Mouse (Mus musculus): ENCODE measurements around the gene Flt3l.
"Not testable (repeated sequence)": the region's sequence is repeated elsewhere in the genome, so short reads cannot be mapped to it uniquely, and the experiment has no call there.

The Flt3l gene

GRCm38 (mm10) chr7:45141914-45142313, 5.7 kb upstream of the Flt3l start:
- no peak for DNase-seq

- DNase-seq = no peak
Measured at GRCm38 (mm10) chr7:45141319-45141718, 5.1 kb upstream of the Flt3l start.

DNA sequence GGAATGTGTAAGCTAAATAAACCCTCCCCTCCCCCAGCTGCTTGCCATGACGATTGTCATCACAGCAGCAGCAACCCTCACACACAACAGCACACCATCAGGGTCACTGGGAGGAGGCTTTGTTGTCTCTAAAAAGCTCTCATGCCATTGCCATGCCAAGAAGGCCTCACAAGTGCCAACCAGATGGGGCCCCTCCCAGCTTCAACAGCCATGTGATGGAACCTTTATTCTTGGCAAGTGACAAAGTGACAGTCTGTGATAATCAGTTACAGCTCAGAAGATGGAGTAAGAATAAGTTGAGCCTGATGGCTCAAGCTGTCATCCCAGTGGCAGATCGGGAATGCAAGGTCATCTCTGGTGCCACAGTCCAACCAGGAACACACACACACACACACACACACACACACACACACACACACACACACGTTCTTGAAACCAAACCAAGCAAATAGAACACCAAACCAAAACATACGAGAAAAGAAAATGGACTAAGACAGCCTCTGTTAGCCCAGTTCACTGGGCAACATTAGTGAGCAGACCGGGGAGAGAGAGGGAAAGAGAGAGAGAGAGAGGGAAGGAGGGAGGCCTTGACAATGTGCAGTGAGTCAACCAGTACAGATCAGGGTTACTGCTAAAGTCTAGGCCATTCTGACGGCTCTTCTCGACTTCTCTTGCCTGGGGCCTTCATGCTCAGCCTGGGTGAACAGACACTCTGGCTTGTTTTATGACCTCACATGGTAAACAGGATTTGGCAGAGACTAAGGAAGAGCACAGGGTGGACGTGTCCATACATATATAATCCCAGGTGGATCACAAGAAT, 3.9 kb upstream of the Flt3l start:
- no peak for DNase-seq

- DNase-seq = no peak
Measured at GRCm38 (mm10) chr7:45138403-45138802, 2.2 kb upstream of the Flt3l start.

DNA sequence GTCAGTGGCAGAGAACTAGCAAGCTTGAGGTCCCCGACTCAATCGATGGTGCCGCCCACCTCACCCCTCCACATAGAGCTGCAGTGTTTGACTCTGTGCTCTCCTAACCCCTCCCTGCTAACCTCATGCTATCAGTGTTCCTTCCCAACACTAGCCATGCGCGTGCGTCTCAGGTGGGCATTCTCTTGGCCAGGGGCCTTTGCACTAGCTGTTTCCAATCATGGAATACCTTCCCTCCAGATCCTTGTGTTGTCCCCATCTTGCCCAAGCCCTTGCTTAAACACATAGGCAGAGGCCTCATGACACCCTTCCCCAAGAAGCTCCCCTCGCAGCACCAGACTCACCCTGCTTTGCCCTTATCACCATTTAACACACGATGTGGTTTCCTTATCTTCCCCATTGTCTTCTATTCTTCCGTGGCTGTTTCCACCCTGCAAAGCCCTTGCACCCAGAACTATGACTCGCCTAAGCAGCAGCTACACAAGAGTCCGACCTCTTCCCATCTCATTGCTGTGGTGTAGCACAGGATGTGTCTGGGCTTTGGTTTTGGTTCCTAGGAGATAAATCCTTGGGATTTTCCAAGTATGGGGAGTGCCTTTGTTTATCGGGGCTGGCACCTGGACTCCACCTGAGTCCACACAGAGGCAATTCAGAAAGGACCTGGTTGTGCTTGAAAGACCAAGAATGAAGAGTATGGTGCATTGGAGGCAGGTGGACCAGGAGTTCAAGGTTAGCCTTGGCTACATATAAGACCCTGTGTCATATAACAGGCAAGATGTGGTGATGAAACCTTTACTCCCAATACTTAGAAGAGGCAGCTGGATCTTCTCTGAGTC, 1.2 kb upstream of the Flt3l start:
- no peak for DNase-seq

- DNase-seq = no peak
Measured at GRCm38 (mm10) chr7:45135370-45135769, 862 bp downstream of the Flt3l start.

DNA sequence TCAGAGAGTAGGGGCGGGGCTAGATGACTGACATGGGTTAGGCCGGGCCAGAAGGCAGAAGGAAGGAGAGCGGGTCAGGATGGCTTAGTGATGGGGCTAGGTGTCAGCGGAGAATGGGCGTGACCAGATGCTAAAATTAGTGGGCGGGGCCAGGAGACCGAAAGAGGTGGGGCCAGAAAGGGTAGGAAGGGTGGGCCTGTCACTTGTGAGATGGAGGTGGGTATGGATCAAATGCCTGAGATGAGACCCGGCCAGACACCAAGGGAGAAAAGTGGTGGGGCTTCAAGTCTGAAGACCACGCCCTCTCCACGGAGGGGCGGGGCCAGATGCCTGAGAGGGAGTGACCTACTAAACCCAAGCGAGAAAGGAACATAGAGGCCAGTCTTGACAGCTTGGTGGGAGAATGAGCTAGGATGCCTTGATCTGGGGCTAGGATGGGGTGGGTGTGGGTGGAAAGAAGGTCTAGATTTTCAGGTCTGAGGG, 1.6 kb downstream of the Flt3l start:
- peak; percentile 25 for DNase-seq

GRCm38 (mm10) chr7:45133446-45134159, 2.6 kb downstream of the Flt3l start:
- DNase-seq = no peak

DNA sequence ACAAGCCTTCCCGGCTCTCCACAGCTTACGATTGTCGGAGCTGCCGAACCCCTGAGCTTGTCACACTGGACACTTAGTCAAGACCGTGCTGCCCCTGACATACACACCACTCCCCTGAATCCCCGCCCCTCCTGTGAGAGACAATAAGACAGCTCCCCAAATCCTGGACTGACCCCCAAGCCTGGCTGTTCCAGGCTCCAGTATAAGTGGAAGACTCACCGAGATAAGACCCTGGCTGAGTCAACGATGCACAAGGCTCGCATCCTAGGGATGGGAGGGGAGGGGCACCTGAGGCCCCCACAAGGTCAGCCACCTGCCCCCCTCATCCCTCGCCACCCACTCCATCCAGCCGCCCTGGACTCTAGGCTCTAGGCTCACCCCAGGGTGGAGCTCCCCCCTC, 4.4 kb downstream of the Flt3l start:
- no peak for DNase-seq

GRCm38 (mm10) chr7:45129776-45130512, 6.3 kb downstream of the Flt3l start:
- DNase-seq = no peak

GRCm38 (mm10) chr7:45129318-45129717, 6.9 kb downstream of the Flt3l start:
- no peak for DNase-seq

- peak; percentile 97 for DNase-seq
Measured at GRCm38 (mm10) chr7:45128624-45129246, 7.5 kb downstream of the Flt3l start, which contains the start of gene Rpl13a. TSS of gene Rpl13a (minus strand) at chr7:45128761.

- DNase-seq = no peak
Measured at GRCm38 (mm10) chr7:45127700-45128224, 8.5 kb downstream of the Flt3l start.

DNA sequence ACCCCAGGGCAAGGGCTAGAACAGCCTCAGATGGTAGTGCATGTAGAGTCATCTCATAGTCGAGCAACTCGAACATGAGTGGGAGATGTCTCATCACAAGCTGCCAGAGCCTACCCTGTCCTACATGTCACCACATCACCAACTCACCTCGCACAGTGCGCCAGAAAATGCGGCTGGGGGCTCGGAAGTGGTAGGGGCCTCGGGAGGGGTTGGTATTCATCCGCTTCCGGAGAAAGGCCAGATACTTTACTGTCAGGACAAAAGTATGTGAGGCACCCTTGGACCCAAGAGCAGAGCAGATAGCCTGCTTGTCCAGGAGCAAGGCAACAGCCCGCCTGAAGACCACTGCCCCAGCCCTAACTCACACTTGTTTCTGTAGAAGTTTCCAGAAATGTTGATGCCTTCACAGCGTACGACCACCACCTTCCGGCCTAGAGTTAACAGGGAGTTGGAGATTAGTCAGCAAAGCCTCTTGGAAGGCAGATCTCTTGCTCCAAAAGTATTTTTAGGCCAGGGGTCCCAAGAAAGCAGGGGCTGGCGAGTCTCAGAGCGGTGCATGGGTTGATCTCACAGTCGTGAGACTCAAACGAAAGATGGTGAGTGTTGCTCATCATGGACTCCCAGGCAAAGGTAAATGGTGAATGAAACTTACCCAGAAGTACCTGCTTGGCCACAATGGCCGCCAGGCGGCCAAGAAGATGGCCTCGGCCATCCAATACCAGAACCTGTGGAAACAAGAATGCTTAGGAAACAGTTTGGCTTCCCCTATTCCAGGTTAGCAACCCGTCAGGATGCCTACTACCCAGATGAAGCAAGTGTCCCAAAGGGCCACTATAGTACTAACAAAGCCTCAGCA, 9.2 kb downstream of the Flt3l start:
- DNase-seq = no peak

DNA sequence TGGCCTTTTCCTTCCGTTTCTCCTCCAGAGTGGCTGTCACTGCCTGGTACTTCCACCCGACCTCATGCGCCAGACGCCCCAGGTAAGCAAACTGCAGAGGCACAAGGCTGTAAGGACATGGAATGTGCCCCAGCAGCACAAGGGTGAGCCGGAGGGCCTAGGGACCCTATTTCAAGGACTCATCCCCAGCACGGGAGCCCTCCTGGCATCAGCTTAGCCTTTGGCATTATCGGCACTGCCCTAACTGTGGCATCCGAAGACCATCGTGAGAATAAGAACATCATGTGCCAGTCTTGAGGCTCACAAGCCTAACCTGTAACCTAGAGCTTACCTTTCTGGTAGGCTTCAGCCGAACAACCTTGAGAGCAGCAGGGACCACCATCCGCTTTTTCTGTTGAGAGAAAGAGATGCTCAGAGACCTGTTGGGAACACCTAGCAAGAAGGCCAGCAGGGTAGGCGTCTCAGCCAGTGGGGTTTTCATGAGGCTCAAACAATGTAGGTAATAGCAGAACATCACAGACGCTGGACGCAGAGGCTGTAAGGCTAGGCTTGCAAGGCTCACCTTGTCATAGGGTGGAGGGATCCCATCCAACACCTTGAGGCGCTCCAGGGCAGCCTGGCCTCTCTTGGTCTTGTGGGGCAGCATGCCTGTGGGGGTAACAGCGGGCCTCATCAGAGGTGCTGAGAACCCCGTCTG, 9.9 kb downstream of the Flt3l start:
- no peak for DNase-seq

DNA sequence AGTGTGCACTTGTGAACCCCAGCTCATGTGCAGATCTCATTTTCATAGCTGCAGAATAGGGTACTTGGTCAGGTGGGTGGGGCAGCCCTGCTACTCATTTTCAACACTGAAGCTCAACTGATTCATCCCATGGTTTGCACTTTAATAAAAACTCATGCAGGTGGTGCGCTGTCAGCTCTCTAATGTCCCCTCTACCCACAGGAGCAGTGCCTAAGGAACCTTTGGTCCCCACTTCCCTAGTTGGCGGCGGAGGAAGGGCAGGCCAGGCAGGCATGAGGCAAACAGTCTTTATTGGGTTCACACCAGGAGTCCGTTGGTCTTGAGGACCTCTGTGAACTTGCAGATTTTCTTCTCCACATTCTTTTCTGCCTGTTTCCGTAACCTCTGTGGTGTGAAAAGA, 10.6 kb downstream of the Flt3l start:
- not testable (repeated sequence) for DNase-seq

DNA sequence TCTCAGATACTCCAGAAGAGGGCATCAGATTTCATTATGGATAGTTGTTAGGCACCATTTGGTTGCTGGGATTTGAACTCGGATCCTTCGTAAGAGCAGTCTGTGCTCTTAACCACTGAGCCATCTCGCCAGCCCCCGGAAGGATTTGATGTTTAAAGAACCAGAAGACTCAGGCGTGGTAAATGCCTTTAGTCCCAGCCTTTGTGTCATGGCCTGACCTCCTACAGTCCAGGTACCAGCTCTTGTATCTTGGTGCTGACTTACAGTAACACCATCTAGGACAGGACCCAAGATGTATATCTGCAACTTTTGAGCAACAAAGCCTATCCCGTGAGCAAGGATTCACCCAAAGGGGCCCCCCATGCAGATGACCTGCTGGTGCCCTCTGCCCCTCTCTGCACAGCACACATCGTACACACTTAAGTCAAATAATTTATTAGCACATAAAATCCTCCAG, 11.1 kb downstream of the Flt3l start:
- DNase-seq = no peak

DNA sequence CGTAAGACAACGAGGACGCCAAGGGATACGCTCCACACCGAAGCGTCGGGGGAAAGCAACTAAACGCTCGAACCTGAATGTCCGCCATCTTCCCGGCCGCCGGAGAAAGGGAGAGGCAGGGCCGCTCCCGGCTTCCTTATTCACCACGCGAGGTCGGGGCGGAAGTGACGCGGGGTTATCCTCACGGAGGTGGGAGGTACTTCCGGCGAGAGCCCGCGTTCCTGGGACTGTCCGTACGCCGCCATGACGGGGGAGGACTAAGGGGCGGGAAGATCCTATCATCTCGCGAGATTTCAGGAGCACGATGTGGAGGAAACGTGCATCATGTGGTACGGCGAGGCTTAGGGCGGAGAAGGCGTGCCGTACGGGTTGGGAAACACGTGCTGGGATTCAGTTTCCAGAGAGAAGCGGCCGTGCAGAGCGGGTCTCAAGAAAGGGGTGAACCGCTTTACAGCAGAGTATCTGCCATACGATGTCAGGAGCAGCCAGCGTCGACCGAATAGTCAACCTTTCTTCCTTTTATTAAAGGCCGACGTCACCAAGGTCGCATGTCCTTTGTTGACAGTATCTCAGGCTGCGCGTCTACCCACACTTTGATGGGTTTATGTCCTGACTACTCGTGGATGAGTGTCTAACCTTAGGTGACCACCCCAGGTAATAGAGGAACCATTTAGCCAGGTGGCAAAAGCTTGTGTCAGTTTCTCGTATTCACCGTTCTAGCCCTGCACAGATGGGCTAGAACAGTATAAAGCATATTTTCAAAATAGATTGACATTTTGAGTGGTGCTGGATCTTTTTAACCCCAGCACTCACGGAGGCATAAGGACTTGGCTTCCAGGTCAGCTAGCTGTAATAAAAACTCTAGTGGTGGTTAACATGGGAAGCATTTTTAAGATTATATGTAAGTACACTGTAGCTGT, 11.7 kb downstream of the Flt3l start, which contains the start of gene Rps11:
Gene Rps11 (minus strand): TSS at position 216 of the 920 bp plus-strand sequence.
- DNase-seq = peak; percentile 99

DNA sequence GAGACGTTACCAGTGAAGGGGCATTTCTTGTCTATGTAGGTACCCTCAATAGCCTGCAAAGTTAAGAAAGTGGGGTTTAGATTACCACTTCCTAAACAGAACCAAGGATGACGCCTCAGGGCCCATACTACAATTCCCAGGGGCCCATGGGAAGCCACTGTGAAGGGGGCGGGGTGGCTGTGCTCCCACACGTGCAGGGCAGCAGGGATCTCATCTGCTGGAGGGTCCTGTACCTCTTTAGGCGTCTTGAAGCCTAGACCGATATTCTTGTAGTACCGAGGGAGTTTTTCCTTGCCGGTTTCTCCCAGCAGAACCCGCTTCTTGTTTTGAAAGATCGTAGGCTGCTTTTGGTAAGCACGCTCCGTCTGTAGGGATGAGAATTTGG, 13.1 kb downstream of the Flt3l start:
- no peak for DNase-seq

Measured in lung, postnatal 14 days (tissue).